Mouse (Mus musculus): Measurements from ENCODE around the gene Ube2d1. TPM values are rescaled to one million over a fixed set of nuclear protein-coding genes. Genes with fewer than 3 reads are reported as not detected.

Gene Ube2d1
- total RNA-seq, 2 experiments from 2014 or later: 41.5 to 42.2 TPM

DNA sequence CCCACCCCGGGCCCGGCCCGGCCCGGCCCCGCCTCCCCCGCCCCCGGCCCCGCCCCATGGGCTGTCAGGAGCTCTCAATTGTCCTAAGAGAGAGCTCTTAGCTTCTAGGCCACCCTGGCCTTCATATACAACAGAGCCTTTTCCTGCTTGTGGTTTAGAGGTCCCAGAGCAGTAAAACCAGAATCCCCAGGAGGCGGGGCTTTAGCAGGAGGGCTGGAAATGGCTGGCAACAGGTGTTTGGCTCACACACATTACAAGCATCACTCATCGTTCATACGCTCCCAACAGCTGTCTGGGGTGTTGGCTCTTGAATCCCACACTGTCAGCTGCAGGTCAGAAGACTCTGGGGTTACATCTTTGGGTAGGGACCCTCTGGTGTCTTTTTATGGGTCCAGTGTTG, 7.2 kb upstream of the Ube2d1 start:
- no peak for DNase-seq
- intact Hi-C loops (cut with DNase I): no loop called here

DNA sequence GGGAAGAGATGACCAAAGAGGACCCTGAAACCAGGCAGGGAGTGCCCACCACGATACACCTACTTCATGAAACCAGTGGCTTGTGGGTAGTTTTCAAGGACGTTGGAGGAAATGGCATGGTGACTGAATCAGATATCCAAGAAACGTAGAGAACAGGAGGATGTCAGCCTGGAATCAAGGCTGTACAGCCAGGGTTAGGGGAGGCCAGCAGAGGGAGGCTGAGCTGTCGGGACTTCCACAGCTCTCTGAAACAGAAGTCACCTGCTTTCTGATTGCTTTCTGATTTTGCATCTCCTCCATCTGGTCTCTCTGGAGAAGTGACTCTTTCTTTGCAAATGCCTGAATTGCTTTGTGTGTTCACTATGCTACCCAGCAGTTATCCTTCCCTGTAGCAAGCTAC, 6.7 kb upstream of the Ube2d1 start:
- DNase-seq: no peak
- intact Hi-C loops (cut with DNase I): no loop called here

DNA sequence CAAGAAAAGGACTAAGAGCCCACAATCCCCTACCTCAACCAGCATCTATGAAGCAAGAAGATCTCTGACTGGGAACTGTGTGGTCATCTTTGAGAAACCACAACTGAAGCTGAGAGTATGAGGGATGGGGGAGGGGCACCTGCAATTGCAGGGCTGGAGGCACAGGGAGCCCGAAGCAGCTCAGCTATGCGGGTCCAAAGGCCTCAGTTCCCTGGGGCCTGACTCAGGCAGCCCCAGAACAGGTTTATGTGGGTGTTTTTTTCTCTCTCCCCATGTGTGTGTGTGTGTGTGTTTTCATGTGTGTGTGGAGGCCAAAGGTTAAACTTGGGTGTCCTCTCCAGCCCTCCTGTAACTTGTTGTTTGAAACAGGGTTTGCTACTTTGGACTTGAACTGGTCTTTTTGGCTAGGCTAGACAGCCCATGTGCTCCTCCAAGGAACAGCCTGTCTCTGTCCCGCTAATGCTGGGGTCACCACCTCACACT, 6.2 kb upstream of the Ube2d1 start:
- intact Hi-C loops (cut with DNase I): no loop called here
- DNase-seq: no peak

DNA sequence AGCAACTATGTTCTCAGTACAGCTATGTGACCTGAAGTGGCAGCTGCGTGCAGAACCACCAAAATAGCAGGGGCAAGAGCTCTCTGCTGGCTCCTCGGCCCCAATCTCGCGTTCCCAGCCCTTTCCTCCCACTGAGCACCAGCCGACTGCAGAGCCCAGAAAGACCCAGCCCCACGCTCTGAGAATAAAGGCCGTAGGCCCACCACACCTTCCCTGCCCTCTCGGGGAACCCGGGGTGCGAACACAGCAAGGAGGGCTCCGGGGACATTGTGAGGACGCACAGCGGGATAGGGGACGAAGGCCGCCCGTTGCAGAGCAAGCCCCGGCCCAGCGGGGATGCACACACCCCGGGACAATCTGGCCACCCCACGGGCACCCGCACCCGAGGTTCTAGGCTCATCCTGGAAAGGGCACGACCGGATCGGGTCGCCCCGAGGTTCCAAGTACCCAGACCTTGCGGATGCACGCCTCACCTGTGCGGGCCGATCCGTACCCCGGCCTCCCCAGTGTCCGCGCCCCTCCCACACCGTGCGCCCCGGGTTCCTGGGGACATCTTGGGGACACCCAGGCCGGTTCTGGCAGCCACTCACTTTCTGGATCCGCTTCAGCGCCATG, 444 bp downstream of the Ube2d1 start:
- intact Hi-C loops (cut with DNase I): loop anchor here (5.0 kb wide), 1 partner anchor 47 kb away; the partner anchor contains the start of gene Tfam
- DNase-seq: peak in 1 of 2 experiments; percentile 28

DNA sequence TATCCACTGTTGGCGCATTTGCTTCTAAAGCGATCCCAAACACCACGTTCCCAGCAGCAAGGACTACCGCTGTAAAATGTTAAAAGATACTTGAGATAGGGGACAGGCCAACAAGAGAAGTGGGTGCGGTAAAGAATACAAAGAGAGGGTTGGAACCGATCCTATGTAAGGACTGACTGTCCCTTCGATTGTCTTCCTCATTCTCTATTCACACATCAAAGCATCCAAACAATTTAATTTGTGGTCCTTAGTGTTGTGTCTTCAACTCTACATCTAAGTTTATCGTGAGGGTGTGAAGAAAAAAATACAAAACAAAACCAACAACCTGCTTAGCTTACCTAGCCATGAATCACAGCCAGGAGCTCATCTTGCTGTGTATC, 941 bp downstream of the Ube2d1 start:
- intact Hi-C loops (cut with DNase I): loop anchor here (5.0 kb wide), 1 partner anchor 47 kb away; the partner anchor contains the start of gene Tfam
- no peak for DNase-seq

DNA sequence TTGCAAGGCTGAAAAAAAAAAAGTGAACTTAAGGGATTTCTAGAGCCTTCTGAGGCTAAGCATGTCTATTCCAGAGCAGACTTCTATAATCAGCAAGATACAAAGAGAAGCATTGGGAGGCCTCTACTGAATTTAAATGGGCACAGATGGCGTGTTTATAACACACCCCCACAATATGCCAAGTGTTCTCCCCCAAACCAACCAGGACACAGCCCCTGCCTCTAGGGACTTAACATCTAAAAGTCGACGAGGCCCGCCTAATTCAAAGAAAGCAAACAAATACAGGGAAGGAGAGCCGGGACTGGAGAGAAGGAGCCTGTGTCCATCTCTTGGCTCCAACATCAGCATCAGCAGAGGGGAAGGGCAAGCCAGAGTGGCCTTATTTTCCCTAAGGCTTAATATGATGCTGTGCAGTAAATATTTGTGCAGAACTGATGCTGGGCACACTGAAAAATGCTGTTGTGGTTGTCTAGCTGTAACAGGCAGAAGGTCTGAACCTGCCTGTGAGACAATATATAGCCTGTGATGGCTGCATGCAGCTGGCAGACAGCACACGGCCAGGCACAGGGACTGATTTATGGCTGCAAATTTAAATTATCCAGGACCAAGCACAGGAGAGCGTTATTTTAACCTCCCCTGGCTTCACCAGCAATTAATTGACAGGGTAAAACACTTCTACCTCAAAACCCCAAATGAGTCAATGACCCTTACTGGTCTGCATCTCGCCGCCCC, 11.9 kb downstream of the Ube2d1 start:
- no peak for DNase-seq
- intact Hi-C loops (cut with DNase I): no loop called here

DNA sequence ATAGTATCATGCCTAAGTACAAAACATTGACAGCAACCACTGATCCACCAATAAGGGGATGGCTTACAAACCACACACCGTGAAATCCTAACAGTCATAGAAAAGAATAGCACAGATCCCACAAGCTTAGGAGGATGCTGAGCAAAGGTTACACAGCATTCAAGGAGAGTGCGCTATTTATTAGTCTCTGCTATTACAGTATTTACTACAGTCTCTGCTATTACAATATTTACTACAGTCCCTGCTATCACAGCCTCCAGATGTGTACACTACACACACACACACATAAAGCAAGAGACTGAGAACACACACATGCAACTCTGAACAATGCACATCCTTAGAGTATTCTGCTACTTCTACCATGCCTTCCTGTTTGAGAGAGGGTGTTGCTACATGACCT, 17.1 kb downstream of the Ube2d1 start:
- intact Hi-C loops (cut with DNase I): no loop called here
- no peak for DNase-seq

DNA sequence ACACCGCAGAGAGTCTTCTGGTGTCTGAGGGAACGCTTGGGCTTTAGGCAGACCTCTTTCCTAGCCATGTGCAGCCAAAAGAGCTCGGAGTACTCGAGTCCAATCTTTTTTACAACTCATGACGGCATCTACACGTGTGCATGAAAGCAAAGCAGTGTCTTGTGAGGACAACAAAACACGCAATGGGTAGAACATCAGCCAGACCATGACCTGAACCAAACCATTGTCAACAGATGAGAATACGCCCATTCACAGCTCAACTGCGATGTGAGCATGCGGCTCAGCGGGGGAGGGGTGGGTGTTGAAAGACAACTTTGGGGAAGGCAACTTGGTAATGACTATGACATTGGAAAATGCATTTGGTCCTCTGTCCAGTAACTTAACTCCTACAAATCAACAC, 17.6 kb downstream of the Ube2d1 start:
- intact Hi-C loops (cut with DNase I): no loop called here

DNA sequence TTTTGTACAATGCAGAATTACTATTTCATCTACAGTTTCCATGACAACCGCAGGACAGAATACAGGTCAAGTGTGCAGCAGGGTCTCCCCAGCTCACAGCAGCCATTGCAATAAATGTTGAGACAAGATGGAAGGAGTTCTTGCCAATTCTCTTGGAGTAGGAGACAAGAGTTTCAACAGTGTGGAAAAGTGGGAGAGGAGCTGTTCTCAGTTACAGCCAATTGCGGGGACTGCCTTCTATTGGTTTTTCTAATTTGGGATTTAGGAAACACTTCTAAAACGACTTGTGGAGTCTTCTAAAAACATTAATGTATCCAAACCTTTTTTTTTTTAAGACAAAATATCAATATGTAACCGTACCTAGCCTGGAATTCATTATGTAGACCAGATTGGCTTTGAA, 20.0 kb downstream of the Ube2d1 start:
- intact Hi-C loops (cut with DNase I): no loop called here
- DNase-seq: no peak

More for the DNA sequence above, 17.6 kb downstream of the Ube2d1 start:
- peak in 1 of 2 experiments; percentile 8 for DNase-seq

DNA sequence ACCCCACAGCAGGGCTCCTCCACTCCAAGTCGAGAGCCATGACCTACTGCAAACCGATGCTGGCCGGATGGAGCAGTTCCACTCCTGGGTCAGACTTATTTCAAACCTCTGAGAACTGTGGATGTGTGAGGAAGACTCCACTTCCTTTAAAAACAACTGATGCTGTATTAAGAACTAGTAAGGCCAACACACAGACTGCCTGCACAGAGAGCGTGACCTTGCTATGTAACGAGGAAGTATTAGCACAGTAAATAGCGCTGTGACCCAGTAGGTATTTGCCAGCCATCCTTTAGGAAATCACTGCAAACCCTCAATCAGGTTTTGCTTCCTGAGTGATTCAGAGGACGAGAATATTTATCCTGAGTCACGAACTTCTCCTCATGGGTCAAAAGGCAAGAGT, 23.4 kb downstream of the Ube2d1 start:
- intact Hi-C loops (cut with DNase I): no loop called here
- DNase-seq: no peak

DNA sequence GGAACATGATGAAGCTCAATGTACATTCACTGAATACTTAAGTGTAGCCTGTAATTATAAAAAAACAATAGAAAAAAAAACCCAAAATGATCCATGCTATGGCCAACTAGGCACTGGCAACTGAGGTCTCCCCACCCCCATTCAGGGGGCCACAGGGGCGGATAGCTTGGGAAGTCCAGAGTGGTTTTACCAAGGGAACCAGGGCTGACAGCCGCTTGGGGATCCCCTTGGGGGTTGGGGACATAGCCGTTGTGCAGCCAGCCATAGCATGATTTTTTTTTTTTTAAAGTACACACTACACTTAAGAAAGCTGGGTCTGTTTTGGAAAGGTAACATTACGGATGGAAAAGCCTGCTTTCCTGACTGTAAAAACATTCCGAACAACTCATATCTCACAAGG, 26.1 kb downstream of the Ube2d1 start:
- DNase-seq: no peak
- intact Hi-C loops (cut with DNase I): no loop called here

DNA sequence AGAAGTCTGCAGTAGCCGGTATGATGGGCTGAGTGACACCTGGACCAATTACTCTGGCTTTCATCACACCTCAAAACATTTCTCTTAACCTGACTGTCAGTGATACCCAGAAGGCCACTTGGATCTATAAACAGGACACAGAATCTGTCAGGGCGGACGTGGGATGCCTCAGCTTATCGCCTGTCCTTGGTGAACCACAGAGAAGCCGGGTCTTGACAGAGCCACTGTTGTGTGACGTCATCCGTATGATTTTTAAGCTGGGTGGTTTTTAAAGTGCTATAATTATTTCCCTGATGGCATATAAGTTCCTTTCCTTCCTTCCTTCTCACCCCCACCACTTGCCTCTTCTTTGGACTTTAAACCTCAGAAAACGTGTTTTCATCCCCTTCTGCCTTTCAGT, 26.5 kb downstream of the Ube2d1 start:
- no peak for DNase-seq
- intact Hi-C loops (cut with DNase I): no loop called here

DNA sequence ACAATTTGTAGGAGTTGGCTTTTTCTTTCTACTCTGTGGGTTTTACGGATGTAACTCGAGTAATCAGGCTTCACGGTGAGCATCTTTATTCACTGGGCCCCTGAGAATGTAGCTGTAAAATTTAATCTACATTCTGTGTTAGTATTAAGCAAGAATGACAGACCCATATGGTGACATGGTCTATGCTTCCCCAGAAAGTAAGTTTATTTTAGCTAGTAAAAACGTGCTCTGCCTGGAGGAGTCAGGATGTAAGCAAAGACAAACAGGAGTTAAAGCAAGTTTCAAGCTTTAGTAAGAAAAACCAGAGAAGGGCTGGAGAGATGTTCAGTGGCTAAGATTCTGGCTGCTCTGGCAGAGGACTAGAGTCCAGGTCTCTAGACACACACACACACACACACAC, 31.9 kb downstream of the Ube2d1 start:
- intact Hi-C loops (cut with DNase I): no loop called here
- no peak for DNase-seq

DNA sequence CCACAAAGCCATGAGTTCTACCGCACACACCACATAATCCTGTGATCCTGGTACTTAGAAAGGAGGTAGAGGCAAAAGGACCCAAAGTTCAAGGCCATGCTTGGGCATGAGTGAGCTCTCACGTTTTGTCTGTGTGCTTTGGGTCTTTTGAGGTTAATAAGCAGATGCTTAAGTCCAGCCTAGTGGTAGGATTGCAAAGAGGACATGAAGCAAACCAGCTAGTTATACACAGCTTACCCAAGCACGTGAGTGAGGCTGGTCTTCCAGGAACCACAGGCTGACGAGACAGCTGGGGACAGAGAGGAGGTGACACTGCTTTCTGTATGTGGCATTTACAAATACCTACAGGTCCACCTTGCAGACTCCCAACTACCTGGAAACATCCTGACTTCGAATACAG, 32.6 kb downstream of the Ube2d1 start:
- intact Hi-C loops (cut with DNase I): no loop called here
- DNase-seq: no peak

DNA sequence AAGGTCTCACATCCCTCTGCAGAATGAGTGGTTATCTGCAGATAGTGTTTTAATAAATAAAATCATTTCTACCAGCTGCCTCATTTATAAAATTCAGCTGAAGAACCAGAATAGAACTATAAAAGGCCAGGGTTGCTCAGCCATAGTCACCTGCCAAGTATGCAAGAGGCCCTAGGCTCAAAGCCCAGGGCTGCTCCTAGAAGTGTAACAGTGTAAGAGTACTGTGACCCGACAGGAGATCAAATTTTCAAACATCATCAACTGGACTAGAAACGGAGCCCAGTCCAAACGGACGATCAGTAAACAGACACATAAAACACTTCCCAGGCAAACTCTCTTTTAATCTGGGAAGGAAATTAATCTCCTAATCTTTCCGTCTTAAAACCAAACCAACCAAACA, 33.2 kb downstream of the Ube2d1 start:
- peak in 1 of 2 experiments; percentile 9 for DNase-seq
- intact Hi-C loops (cut with DNase I): no loop called here

DNA sequence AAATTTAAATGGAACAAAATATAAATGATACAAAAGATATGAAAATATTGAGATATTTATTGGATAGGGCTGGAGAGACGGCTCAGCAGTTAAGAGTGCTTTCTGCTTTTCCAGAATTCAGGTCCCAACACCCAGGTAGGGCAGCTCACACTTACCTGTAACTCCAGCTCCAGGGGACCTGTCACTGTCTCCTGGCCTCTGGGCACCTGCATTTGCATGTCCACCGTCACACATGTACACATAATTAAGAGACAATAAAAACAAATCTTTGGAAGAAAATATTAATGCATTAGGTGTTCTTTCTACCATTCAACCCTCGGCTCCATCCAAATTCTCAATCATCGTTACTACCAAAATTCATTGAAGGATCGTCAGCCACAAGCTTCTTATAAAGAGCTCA, 33.8 kb downstream of the Ube2d1 start:
- intact Hi-C loops (cut with DNase I): no loop called here
- DNase-seq: no peak

DNA sequence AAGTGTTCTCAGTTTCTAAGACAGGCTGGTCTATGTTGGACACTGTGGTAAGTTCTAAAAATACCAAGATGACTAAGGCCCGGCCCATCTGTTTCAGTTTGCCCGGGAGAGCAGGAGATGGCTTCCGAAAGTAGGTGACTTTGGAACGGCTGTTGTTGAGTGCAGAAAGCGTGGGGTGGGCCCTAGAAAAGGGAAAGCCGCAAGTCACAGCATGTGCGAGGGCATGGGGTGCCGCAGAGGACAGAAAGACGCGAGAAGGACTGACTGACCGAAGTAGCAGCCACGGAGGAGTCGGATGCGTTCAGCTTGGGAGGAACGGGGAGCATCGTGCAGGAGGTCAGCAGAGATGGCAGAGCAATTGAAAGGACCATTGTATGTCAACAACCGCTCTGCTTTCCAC, 34.6 kb downstream of the Ube2d1 start:
- peak; percentile 7 to 32 for DNase-seq
- intact Hi-C loops (cut with DNase I): no loop called here

DNA sequence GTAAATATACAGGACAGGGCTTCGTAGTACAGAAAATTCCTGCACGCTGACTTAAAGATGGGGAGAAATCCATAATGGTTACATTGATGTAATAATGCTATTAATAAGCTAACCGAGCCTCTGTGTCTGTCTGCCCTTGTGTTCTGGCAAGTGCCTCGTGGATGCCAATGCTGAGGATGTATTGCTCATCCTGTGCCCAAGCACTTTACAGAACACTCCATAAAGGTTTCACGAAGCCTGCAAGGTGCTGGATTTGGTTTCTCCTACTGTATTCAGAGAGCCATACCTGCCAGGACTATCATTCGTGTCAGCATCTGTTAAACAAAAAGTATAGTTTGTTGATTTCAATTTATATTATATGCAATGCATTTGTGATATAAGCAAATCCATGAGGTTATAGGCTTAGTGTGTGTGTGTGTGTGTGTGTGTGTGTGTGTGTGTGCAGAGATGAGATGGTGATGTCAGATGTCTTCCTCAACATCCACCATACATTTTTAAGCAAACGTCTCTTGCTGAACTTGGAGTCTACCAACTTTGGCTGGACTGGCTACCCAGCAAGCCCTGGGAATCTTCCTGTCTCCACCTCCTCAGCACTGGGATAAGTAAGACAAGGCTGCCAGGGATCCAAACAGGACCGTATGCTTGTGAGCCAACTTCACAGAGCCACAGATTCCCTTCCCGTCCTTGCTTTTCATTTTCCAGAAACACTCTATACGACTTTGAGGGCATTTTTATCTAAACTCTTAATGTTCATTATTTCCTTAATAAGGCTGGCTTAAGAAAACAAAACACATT, 35.8 kb downstream of the Ube2d1 start:
- no peak for DNase-seq
- intact Hi-C loops (cut with DNase I): no loop called here

DNA sequence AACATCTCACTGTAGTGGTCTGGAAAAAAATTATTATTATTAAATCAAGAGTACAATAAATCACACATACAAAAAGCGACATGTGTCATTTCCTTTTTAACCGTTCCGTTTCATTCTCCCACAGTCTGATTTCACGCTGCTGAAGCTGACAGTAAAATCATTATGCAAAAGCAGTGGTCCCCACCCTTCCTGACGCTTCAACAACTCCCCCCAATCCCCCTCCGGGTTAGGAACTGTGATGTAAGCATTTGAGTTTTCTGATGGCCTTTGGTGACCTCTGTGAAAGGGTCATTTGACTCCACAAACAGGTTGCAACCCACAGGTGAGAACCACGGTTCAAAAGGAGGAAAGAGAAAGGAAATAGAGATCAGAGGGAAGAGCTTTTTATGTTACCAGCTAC, 38.1 kb downstream of the Ube2d1 start:
- intact Hi-C loops (cut with DNase I): no loop called here
- no peak for DNase-seq

DNA sequence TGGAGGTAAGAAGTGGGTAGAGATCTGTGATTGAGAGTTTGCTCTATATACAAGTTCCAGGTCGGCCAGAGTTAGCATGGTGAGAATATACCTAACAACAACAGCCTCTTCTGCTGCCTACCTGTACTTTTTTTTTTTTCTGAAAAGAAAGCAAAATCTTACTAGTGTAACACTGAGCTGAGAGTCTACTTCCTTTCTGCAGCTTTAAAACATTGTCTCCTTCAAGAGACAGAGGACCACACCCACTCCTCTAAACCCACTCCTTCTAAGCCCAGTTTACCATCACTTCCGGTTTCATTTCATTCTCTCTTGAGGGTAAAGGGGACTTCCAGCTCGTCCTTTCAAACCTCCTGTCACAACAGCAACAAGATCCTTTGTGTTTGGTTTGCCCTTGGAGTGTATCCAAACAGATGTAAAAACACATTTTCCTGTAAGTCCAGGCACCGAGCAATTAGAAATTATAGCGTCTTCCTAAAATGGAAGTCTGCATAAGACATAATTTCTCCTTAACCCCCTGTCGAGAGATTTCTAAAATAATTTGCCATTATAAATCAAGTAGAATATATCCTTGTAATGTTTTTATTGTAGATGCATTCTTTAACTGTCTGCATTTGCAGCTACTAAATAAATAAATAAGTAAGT, 45.5 kb downstream of the Ube2d1 start:
- intact Hi-C loops (cut with DNase I): loop anchor here (5.0 kb wide), 1 partner anchor 43 kb away; no protein-coding TSS in a partner anchor
- DNase-seq: no peak

DNA sequence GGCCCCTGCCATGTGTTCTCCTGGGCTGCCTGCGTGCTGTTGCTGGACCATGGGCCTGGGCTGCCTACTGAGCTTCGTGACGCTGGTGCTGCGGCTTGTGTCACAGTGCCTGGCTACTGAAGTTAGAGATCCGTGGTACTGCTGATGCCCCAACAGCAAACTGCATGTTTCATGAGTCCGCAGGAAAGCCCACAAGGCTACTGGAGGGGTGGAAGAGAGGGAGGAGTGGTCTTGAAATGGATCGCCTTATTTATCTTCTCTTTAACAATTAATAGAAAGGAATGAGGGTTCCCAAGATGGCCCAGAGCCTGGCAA, 46.9 kb downstream of the Ube2d1 start, which contains the start of gene Tfam:
Gene Tfam (minus strand): TSS at position 41 of the 315 bp plus-strand sequence.
- DNase-seq: no peak
- intact Hi-C loops (cut with DNase I): loop anchor here (5.0 kb wide), 1 partner anchor 44 kb away; no protein-coding TSS in a partner anchor

Data from heart, postnatal 14 days (tissue).